Comparison of ENCODE assay signal across 9 mouse cellular contexts in the genomic region with DNA sequence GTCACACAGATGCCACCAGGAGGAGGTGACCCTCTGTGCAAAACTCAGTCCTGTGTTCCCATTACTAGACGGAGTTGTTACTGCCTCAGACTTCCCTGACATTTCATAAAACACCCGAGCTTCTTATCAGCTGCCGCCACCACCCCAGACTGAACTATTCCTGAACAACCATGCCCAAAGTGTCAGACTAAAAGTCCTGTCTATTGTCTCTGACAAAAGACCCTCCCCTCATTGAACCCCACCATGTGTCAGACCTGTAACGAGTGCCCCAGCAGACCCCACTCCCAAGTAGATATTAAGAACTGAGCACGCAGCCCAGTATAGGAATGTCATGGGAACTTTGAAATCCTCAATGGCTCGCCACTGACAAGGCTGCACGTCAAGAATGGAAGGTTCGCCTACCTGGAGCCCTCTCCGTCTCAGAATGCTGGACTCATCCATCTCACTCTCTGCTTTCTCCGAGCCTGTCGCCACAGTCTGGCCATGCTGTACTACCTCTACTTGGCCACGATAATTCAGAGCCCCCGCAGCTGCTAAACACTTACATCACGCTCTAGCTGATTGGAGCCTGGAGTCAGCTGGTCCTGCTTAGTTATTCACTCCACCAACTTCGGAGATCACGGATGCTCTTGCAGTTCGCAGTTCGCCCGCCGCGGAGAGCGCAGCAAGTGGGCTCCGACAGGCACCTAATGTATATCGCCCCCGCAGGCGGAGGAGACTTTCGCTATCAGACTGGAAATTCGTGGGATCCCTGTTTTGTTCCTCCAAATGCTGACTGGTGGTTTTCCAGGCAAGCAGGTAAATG.
DNase-seq lines count a peak whose midpoint lies in the region; ATAC-seq and TF ChIP-seq lines count a peak whose summit lies in the region.
"Had no signal": no experiment of that assay in that cellular context is flagged by ENCODE, and none has a peak within 500 bp of the region (broad histone marks: within the 10 kb centered on the region; RNA-seq: fewer than 3 reads in every experiment).

No protein-coding gene starts in this region.

- H3K27me3 ChIP-seq in forebrain, embryonic 14.5 days (replicated peaks; ENCODE audit: control insufficient read depth, insufficient read depth, low read length), result no peaks in the 10 kb centered on the region
- H3K27me3 ChIP-seq in heart, postnatal 0 days (ENCODE audit: control insufficient read depth, insufficient read depth, low read length), result no peaks in the 10 kb centered on the region
- peaks cover 7% of the 10 kb centered on the region; the same call in 1 of the 2 replicates for H3K27me3 ChIP-seq in liver, adult 2 months (ENCODE audit: control insufficient read depth, insufficient read depth, low read length)
- no peaks in the 10 kb centered on the region for H3K27me3 ChIP-seq in midbrain, embryonic 16.5 days (ENCODE audit: control insufficient read depth, insufficient read depth, low read depth, low read length)

- peak overlapping the region; percentile 43 for H3K9ac ChIP-seq in forebrain, embryonic 14.5 days (ENCODE audit: low read length)
- peak overlapping the region; percentile 71 for H3K9ac ChIP-seq in heart, postnatal 0 days (replicated peaks; ENCODE audit: low read depth, low read length)
- H3K9ac ChIP-seq in liver, adult 2 months (ENCODE audit: low read depth, low read length), result no peak overlapping the region
- peak overlapping the region; percentile 68 for H3K9ac ChIP-seq in midbrain, embryonic 16.5 days (ENCODE audit: low read depth, low read length)

- ATAC-seq in forebrain, embryonic 14.5 days, result peak; percentile 96
- peak; percentile 95 for ATAC-seq in heart, postnatal 0 days (ENCODE audit: insufficient read depth, low read depth)
- ATAC-seq in midbrain, embryonic 16.5 days, result peak; percentile 95

- H3K79me2 ChIP-seq in liver, adult 2 months (ENCODE audit: control insufficient read depth, insufficient read depth, low read length), result no peaks in the 10 kb centered on the region

- no peaks in the 10 kb centered on the region for H3K36me3 ChIP-seq in forebrain, embryonic 14.5 days (ENCODE audit: control insufficient read depth, insufficient read depth, low read length)
- H3K36me3 ChIP-seq in heart, postnatal 0 days (replicated peaks; ENCODE audit: control insufficient read depth, insufficient read depth, low read length), result no peaks in the 10 kb centered on the region
- H3K36me3 ChIP-seq in liver, adult 2 months (ENCODE audit: control insufficient read depth, insufficient read depth, low read length), result no peaks in the 10 kb centered on the region
- H3K36me3 ChIP-seq in midbrain, embryonic 16.5 days (ENCODE audit: control insufficient read depth, insufficient read depth, low read length), result no peaks in the 10 kb centered on the region
- H3K36me3 ChIP-seq: G1E had no signal

- TF ChIP-seq POLR2A in liver, adult 2 months (IDR thresholded peaks at IDR 0.05; ENCODE audit: extremely low read depth, insufficient read depth, low read length), result no peak

- H3K9me3 ChIP-seq in forebrain, embryonic 14.5 days (replicated peaks; ENCODE audit: control insufficient read depth, low read length), result no peaks in the 10 kb centered on the region
- no peaks in the 10 kb centered on the region for H3K9me3 ChIP-seq in heart, postnatal 0 days (replicated peaks; ENCODE audit: control insufficient read depth, low read length)
- H3K9me3 ChIP-seq in midbrain, embryonic 16.5 days (replicated peaks; ENCODE audit: control insufficient read depth, low read length, poor library complexity, severe bottlenecking), result no peaks in the 10 kb centered on the region
- H3K9me3 ChIP-seq: G1E had no signal

- peaks cover 3% of the 10 kb centered on the region; the same call in 1 of the 2 replicates for H3K4me1 ChIP-seq in forebrain, embryonic 14.5 days (ENCODE audit: control insufficient read depth, insufficient read depth, low read length)
- H3K4me1 ChIP-seq in heart, postnatal 0 days (ENCODE audit: control insufficient read depth, insufficient read depth), result peaks cover 8% of the 10 kb centered on the region
- no peaks in the 10 kb centered on the region for H3K4me1 ChIP-seq in liver, adult 2 months (ENCODE audit: control insufficient read depth, insufficient read depth, low read length)
- peaks cover 8% of the 10 kb centered on the region for H3K4me1 ChIP-seq in midbrain, embryonic 16.5 days (ENCODE audit: control insufficient read depth, insufficient read depth, low read length)

- WGBS in forebrain, embryonic 14.5 days, result 6% methylated on average over 28 of the region's 28 CpGs
- under 1% methylated on average over 28 of the region's 28 CpGs for WGBS in heart, postnatal 0 days
- WGBS in liver, adult 2 months, result 7% methylated on average over 28 of the region's 28 CpGs
- WGBS in midbrain, embryonic 16.5 days, result 6% methylated on average over 28 of the region's 28 CpGs

- H3K27ac ChIP-seq in forebrain, embryonic 14.5 days (ENCODE audit: low read depth, low read length), result no peak overlapping the region
- H3K27ac ChIP-seq in heart, postnatal 0 days (ENCODE audit: low read depth), result peak overlapping the region; percentile 89
- no peak overlapping the region for H3K27ac ChIP-seq in liver, adult 2 months (replicated peaks; ENCODE audit: insufficient read depth, low read depth, low read length)
- peak overlapping the region; percentile 3 for H3K27ac ChIP-seq in midbrain, embryonic 16.5 days (ENCODE audit: low read length)

- H3K4me3 ChIP-seq in forebrain, embryonic 14.5 days (ENCODE audit: low read depth, low read length), result peak overlapping the region; percentile 28
- peak overlapping the region; percentile 68 for H3K4me3 ChIP-seq in heart, postnatal 0 days (ENCODE audit: low read depth, low read length)
- peak overlapping the region; percentile 21; the same call in 1 of the 2 replicates for H3K4me3 ChIP-seq in liver, adult 2 months (ENCODE audit: insufficient read depth, low read depth, low read length)
- peak overlapping the region; percentile 55 for H3K4me3 ChIP-seq in midbrain, embryonic 16.5 days (ENCODE audit: low read depth, low read length)

- peak; percentile 36 for TF ChIP-seq CTCF in heart, postnatal 0 days (IDR thresholded peaks at IDR 0.05; ENCODE audit: low read depth)
- TF ChIP-seq CTCF in liver, adult 2 months (IDR thresholded peaks at IDR 0.05; ENCODE audit: low read depth, low read length), result no peak

- peak overlapping the region; percentile 58 for H3K4me2 ChIP-seq in forebrain, embryonic 14.5 days (ENCODE audit: low read length)
- peak overlapping the region; percentile 75 for H3K4me2 ChIP-seq in heart, postnatal 0 days (ENCODE audit: low read depth, low read length)
- H3K4me2 ChIP-seq in midbrain, embryonic 16.5 days (ENCODE audit: low read length), result peak overlapping the region; percentile 94

- no peak for TF ChIP-seq EP300 in heart, postnatal 0 days (IDR thresholded peaks at IDR 0.05; ENCODE audit: low read depth)

- peak; percentile 7 for DNase-seq in CD4-positive, CD25-positive, alpha-beta regulatory T cell, adult 2 months (ENCODE audit: low read depth, low spot score)
- peak; percentile 46 for DNase-seq in c-Kit-positive CD71-negative TER-119-negative erythroid progenitor cells, embryonic 14.5 days (ENCODE audit: low read depth)
- peak; percentile 83 for DNase-seq in forebrain, embryonic 14.5 days (ENCODE audit: low spot score)
- peak; percentile 96 for DNase-seq in heart, postnatal 0 days (ENCODE audit: low spot score)
- DNase-seq in kidney, postnatal 25 days, result peak; percentile 50 to 62
- DNase-seq in liver, adult 2 months (ENCODE audit: extremely low read depth, low read depth, low spot score), result no peak
- DNase-seq in telencephalon, adult 2 months (ENCODE audit: low read depth, low spot score), result peak; percentile 86

Comparison
In these comparisons a context has a peak if more than half of its experiments do, and no peak if none do; other contexts are left out.
1. H3K27ac ChIP-seq: peak in heart, postnatal 0 days (single experiment) and midbrain, embryonic 16.5 days (single experiment); none in forebrain, embryonic 14.5 days (single experiment) and liver, adult 2 months (single experiment).
2. Peak in every context shown above with its lines, with median percentiles within 50 percentile points of each other: ATAC-seq, H3K4me2 ChIP-seq and H3K4me3 ChIP-seq.